Mouse (Mus musculus) C2C12 (cell line): ENCODE data around the gene Rpp25. TPM values are rescaled to one million over a fixed set of nuclear protein-coding genes. Genes with fewer than 3 reads are reported as not detected.

ENCODE experiments used
- H3K27me3 ChIP-seq: one replicate; pipeline ENCODE4 v1.6.1; 2011; ENCODE audit not compliant: control insufficient read depth, insufficient read depth, insufficient read length
- H3K36me3 ChIP-seq: one replicate; pipeline ENCODE4 v1.6.1; 2011; ENCODE audit not compliant: control insufficient read depth, insufficient read depth
- H3K4me3 ChIP-seq: one replicate; pipeline ENCODE4 v1.5.1; 2011; ENCODE audit warnings: mild to moderate bottlenecking, control low read depth; ENCODE audit not compliant: poor library complexity, insufficient read depth, severe bottlenecking
- H3K79me2 ChIP-seq: one replicate; pipeline ENCODE4 v1.6.1; 2011; ENCODE audit not compliant: control insufficient read depth, insufficient read depth
- H3K79me3 ChIP-seq: one replicate; pipeline ENCODE4 v1.6.1; 2011; ENCODE audit warnings: low read depth, control low read depth
- H3ac ChIP-seq: one replicate; pipeline ENCODE3; 2011; ENCODE audit warnings: low read depth; ENCODE audit not compliant: control insufficient read depth, insufficient read length
- CEBPB ChIP-seq: IDR thresholded peaks from one replicate; pipeline ENCODE4 v1.6.1; 2011; ENCODE audit warnings: low read depth, mild to moderate bottlenecking, control low read depth, moderate library complexity
- CTCF ChIP-seq: IDR thresholded peaks from one replicate; pipeline ENCODE4 v1.5.1; 2011; ENCODE audit not compliant: control insufficient read depth, insufficient read depth, insufficient read length
- FOSL1 ChIP-seq: IDR thresholded peaks from one replicate; pipeline ENCODE4 v1.8.0; 2011; ENCODE audit warnings: mild to moderate bottlenecking, low read length; ENCODE audit not compliant: poor library complexity, insufficient read depth, severe bottlenecking
- MAX ChIP-seq: IDR thresholded peaks from one replicate; pipeline ENCODE4 v1.6.1; 2011; ENCODE audit warnings: mild to moderate bottlenecking, control low read depth
- MYOD1 ChIP-seq: IDR thresholded peaks from one replicate; pipeline ENCODE4 v1.6.1; 2011; ENCODE audit warnings: low read depth; ENCODE audit not compliant: control insufficient read depth, insufficient read length
- MYOG ChIP-seq: IDR thresholded peaks from one replicate; pipeline ENCODE4 v1.6.1; 2011; ENCODE audit not compliant: control insufficient read depth, insufficient read length; ENCODE audit errors: extremely low read depth
- USF1 ChIP-seq: IDR thresholded peaks from one replicate; pipeline ENCODE4 v1.6.1; 2011; ENCODE audit warnings: low read depth, mild to moderate bottlenecking, control low read depth, moderate library complexity
- polyA plus RNA-seq: library from polyadenylated mRNA; unstranded; fragments of >200 nt; fragmentation: generic; extraction: Trizol; gene quantifications from one replicate; pipeline ENCODE4 v1.2.1, GENCODE M21; 2012; ENCODE audit warnings: missing spikeins

Gene Rpp25
- polyA plus RNA-seq, 1 experiment: 0.55 TPM

DNA sequence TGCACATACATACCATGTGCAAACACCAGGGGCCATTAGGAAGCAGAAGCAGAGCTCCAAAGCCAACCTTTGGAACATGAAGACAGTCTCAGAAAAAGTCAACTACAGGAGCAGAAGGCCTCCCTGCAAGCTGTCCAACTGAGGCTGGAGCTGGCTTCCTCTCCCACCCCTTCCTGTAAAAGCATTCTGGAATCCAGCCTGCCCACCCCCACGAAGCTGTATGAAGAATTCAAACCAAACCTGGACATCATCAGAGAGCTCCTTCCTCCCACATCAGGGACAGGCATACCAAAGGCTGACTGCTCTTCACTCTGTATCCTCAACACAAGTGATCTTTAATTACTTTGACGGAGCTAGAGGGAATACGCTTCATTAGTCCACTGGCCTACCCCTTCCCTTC, 40.1 kb downstream of the Rpp25 start:
- no peak overlapping the region for H3ac ChIP-seq
- H3K79me3 ChIP-seq: no peaks in the 10 kb centered on the region
- H3K36me3 ChIP-seq: peaks cover 71% of the 10 kb centered on the region
- no peak for TF ChIP-seq CEBPB
- TF ChIP-seq FOSL1: no peak
- TF ChIP-seq MAX: no peak
- TF ChIP-seq MYOG: no peak
- TF ChIP-seq CTCF: no peak
- TF ChIP-seq USF1: no peak
- no peak for TF ChIP-seq MYOD1
- no peaks in the 10 kb centered on the region for H3K27me3 ChIP-seq
- H3K79me2 ChIP-seq: peaks cover 1% of the 10 kb centered on the region
- H3K4me3 ChIP-seq: no peak overlapping the region

- TF ChIP-seq FOSL1 (no peak), CEBPB (no peak), MYOG (no peak), USF1 (no peak), CTCF (no peak), MAX (no peak), MYOD1 (no peak)
- Histone ChIP-seq H3K27me3 (no peaks in the 10 kb centered on the region), H3K36me3 (peaks cover 52% of the 10 kb centered on the region), H3K79me2 (peaks cover 8% of the 10 kb centered on the region), H3ac (no peak overlapping the region), H3K4me3 (no peak overlapping the region), H3K79me3 (peaks cover 6% of the 10 kb centered on the region)
Observed at GRCm38 (mm10) chr9:57547287-57547686, 43.5 kb downstream of the Rpp25 start.

DNA sequence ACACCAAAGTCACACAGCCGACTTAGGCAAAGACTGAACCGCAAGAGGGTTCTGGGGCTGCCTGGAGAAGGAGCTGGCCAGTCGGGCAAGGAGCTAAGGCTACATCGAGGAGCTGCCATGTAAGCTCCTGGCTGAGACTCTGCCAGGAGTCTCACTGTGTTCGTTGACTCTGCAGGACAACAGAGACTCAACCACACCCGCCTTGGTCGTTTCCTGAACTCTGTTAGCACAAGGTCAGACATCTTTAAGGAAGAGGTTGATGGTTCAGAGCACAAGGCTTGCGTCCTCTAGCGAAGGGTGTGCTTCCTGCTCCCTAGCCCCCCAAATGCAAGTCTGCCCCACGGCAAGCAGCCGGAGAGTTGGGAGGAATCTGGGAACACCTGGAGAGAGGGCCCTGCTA, 44.0 kb downstream of the Rpp25 start:
- TF ChIP-seq MYOD1: no peak
- no peak for TF ChIP-seq CEBPB
- no peak for TF ChIP-seq FOSL1
- no peak for TF ChIP-seq MAX
- no peak for TF ChIP-seq CTCF
- no peak for TF ChIP-seq USF1
- TF ChIP-seq MYOG: no peak
- peaks cover 6% of the 10 kb centered on the region for H3K79me3 ChIP-seq
- peaks cover 10% of the 10 kb centered on the region for H3K79me2 ChIP-seq
- peaks cover 46% of the 10 kb centered on the region for H3K36me3 ChIP-seq
- no peak overlapping the region for H3K4me3 ChIP-seq
- H3K27me3 ChIP-seq: no peaks in the 10 kb centered on the region
- H3ac ChIP-seq: no peak overlapping the region

- H3K79me3 ChIP-seq: peaks cover 6% of the 10 kb centered on the region
- peaks cover 10% of the 10 kb centered on the region for H3K79me2 ChIP-seq
- peaks cover 35% of the 10 kb centered on the region for H3K36me3 ChIP-seq
- H3K4me3 ChIP-seq: no peak overlapping the region
- no peak overlapping the region for H3ac ChIP-seq
- no peaks in the 10 kb centered on the region for H3K27me3 ChIP-seq
- TF ChIP-seq FOSL1: no peak
- no peak for TF ChIP-seq MAX
- TF ChIP-seq USF1: no peak
- no peak for TF ChIP-seq CTCF
- no peak for TF ChIP-seq MYOD1
Observed at GRCm38 (mm10) chr9:57549186-57549585, 45.4 kb downstream of the Rpp25 start.

- TF ChIP-seq CTCF: no peak
- no peak for TF ChIP-seq FOSL1
- no peak for TF ChIP-seq MAX
- Histone ChIP-seq H3K79me3 (peaks cover 6% of the 10 kb centered on the region), H3ac (no peak overlapping the region), H3K36me3 (peaks cover 32% of the 10 kb centered on the region), H3K4me3 (no peak overlapping the region), H3K27me3 (no peaks in the 10 kb centered on the region), H3K79me2 (peaks cover 10% of the 10 kb centered on the region)
Observed at GRCm38 (mm10) chr9:57550126-57550862, 46.5 kb downstream of the Rpp25 start.
